Mouse (Mus musculus): ENCODE results near the gene Lgals3bp. TPM values are rescaled to one million over a fixed set of nuclear protein-coding genes. Genes with fewer than 3 reads are reported as not detected.

The Lgals3bp gene
- total RNA-seq, 2 experiments from 2014 or later: 17.8 to 18.3 TPM

- DNase-seq (ENCODE audit: low spot score in 2 of 2): no peak
- TF ChIP-seq CTCF (conservative IDR thresholded peaks at IDR 0.05): no peak
- Histone ChIP-seq H3K27ac (no peak overlapping the region), H3K4me3 (no peak overlapping the region)
Measured at GRCm38 (mm10) chr11:118431100-118431948, 29.4 kb upstream of the Lgals3bp start.

- Histone ChIP-seq H3K4me3 (no peak overlapping the region), H3K27ac (no peak overlapping the region)
- no peak for TF ChIP-seq CTCF (conservative IDR thresholded peaks at IDR 0.05)
- no peak for DNase-seq (ENCODE audit: low spot score in 2 of 2)
Measured at GRCm38 (mm10) chr11:118430291-118430885, 28.5 kb upstream of the Lgals3bp start.

DNA sequence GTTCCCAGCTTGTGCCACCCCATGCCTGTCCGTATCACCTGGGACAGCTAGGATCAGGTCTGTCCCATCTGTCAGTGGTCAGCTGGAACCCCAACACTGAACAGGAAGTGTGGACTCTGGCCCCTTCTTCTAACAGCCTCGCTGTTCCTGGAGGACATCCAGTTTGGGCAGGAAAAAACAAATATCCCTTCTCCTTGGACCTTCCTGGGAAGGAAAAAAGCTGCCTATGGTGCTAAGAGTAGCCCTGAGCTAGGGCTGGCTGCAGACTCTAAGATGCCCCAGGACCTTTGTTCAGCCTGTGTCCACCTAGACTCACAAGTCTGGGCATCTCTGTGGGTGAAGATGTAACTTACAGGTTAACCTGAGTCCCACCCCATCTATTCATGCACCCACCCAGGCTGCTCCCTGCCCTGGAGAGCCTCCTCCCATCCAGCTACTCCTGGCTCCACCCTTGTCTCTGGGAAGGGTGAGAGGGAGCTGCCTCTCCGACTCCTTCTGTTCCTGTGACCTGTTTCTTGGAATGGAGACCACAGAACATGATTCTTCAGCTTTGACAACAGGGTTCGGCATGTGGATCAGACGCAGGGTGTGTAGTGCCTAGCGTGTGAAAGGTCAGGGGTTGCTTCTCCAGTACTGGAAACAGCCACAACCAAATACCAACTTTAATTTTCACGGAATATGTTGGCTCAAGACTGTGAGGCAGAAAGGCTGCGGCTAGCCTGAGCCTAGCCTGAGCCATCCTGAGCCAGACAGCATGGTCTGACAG lies 27.2 kb upstream of the Lgals3bp start:
- H3K4me3 ChIP-seq: no peak overlapping the region
- DNase-seq (ENCODE audit: low spot score in 2 of 2): no peak
- no peak for TF ChIP-seq CTCF (conservative IDR thresholded peaks at IDR 0.05)
- H3K27ac ChIP-seq: no peak overlapping the region

GRCm38 (mm10) chr11:118428460-118428868 lies 26.6 kb upstream of the Lgals3bp start:
- no peak for DNase-seq (ENCODE audit: low spot score in 2 of 2)
- peak overlapping the region; percentile 23; the same call in 1 of the 2 replicates for H3K4me3 ChIP-seq
- H3K27ac ChIP-seq: no peak overlapping the region
- TF ChIP-seq CTCF (conservative IDR thresholded peaks at IDR 0.05): no peak

DNA sequence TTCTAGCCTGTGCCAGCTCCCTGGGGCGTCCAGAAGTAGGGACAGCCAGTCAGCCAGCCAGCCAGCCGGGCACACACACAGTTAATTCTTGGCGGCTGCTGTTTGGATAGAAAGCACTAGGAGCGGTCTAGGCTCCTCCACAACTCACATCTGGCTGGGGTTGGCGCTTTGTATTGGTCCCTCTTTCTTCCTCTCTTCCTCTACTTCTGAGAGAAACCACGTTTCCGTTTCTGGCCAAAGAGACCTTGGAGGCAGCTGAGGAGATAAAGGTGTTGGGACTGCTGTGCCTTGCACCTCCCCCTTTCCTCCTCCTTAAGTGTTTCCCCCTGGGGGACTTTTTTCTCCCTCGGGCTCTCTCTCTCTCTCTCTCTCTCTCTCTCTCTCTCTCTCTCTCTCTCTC lies 26.1 kb upstream of the Lgals3bp start, which contains the start of gene C1qtnf1:
Gene C1qtnf1 (plus strand): TSS at position 218 of the 400 bp plus-strand sequence.
- TF ChIP-seq CTCF (conservative IDR thresholded peaks at IDR 0.05): no peak
- peak within 1 kb of the TSS; percentile 23; the same call in 1 of the 2 replicates for H3K4me3 ChIP-seq
- H3K27ac ChIP-seq: no peak within 1 kb of the TSS
- no peak for DNase-seq (ENCODE audit: low spot score in 2 of 2)

GRCm38 (mm10) chr11:118427266-118427779 lies 25.4 kb upstream of the Lgals3bp start:
- DNase-seq (ENCODE audit: low spot score in 2 of 2): no peak
- no peak for TF ChIP-seq CTCF (conservative IDR thresholded peaks at IDR 0.05)
- no peak overlapping the region for H3K27ac ChIP-seq

DNA sequence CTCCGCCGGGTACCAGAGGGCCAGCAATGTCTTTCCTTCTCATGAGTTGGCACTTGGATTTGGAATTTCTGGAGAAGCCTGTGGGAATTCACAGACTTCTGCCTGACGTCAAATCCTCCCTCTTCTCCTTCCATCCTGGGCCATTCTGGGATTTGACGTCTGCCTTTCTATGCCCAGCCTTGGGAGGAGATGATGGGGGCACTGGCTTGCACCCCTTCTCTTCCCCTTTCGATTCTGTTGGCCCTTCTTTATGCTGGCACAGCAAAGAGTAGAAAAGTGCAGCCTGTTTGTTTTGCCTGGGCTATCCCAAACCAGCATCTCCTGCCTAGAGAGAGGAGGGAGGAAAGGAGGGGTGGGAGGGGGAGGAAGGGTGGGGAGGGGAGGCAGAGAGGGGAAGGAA lies 24.9 kb upstream of the Lgals3bp start:
- Histone ChIP-seq H3K27ac (no peak overlapping the region), H3K4me3 (no peak overlapping the region)
- DNase-seq (ENCODE audit: low spot score in 2 of 2): no peak
- TF ChIP-seq CTCF (conservative IDR thresholded peaks at IDR 0.05): no peak

More at GRCm38 (mm10) chr11:118427266-118427779, 25.4 kb upstream of the Lgals3bp start:
- H3K4me3 ChIP-seq: no peak overlapping the region

DNA sequence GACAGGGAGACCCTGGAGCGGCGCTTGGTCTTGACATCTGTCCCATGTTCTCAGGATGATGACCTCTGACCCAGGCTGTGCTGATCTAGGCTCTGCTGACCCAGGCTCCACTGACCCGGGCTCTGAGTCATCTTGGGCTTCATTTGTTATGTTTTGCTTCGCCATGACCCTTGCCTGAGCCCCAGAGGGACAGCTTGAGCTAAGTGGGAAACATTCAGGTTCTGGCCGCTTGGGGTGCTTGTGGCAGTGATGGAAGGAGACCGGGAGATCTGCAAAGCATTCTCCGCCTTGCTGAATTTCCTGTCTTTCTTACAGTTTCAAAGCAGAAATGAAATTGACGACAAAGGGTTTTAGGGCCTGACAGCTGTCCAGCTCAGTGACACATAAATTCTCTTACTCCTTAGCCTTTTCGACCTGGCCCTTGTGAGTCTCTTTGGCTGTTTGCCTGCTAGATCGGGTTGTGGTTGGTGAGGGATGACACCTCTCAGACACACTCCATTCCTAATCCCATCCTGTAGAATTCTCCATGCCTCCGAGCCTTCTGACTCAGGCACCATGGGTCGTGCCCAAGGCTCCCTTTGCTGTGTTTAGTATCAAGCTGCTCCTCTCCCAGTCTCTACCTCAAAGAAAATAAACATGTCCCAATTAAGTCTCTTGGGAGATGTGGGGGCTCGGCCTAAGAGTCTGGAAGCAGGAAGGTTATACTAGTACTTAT lies 22.9 kb upstream of the Lgals3bp start:
- Histone ChIP-seq H3K4me3 (no peak overlapping the region), H3K27ac (no peak overlapping the region)
- TF ChIP-seq CTCF (conservative IDR thresholded peaks at IDR 0.05): no peak
- no peak for DNase-seq (ENCODE audit: low spot score in 2 of 2)

- Histone ChIP-seq H3K4me3 (peak overlapping the region; percentile 26), H3K27ac (peak overlapping the region; percentile 70)
- peak; percentile 82 to 85 for DNase-seq (ENCODE audit: low spot score in 2 of 2)
- peak; percentile 92 for TF ChIP-seq CTCF (conservative IDR thresholded peaks at IDR 0.05)
Measured at GRCm38 (mm10) chr11:118423266-118423971, 21.5 kb upstream of the Lgals3bp start.

GRCm38 (mm10) chr11:118420261-118420660 lies 18.4 kb upstream of the Lgals3bp start:
- no peak overlapping the region for H3K27ac ChIP-seq
- no peak for TF ChIP-seq CTCF (conservative IDR thresholded peaks at IDR 0.05)

DNA sequence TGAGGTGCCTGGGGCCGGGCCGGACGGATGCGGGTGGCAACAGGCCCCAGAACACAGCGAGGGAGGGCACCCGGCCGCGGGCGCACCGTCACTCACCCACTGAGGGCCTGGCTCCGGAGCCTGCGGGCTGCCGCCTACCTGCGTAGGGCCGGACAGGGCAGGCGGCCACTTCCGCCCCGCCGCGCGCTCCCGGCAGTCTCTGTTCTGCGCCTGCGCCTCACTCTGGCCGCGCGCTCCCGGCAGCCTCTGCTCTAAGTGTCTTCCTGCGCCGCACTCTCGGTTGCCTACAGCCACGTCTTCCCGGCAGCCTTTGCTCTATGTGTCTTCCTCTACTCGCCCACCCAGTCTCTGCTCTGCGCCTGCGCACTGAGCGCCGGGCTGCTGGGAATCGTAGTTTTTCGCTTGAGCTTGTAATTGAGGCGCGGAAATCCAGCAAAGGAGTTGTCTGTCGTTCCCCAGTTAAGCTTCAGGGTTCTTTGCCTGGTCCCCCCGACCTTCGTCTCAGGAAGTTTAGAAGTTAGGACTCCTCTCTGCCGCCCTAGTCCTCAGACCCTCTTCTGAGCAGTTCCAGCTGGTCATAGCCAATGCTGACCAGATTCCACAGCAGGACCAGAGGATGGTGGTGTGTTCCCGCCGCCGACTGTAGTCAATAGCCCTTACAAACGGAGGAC lies 17.1 kb upstream of the Lgals3bp start, which contains the start of gene Cant1:
Gene Cant1 (minus strand): TSS at position 253 of the 671 bp plus-strand sequence.
- peak; percentile 97 to 99 for DNase-seq (ENCODE audit: low spot score in 2 of 2)
- Histone ChIP-seq H3K4me3 (peak within 1 kb of the TSS; percentile 90), H3K27ac (peak within 1 kb of the TSS; percentile 97)
- TF ChIP-seq CTCF (conservative IDR thresholded peaks at IDR 0.05): no peak

More at GRCm38 (mm10) chr11:118420261-118420660, 18.4 kb upstream of the Lgals3bp start:
- no peak for DNase-seq (ENCODE audit: low spot score in 2 of 2)
- H3K4me3 ChIP-seq: no peak overlapping the region
